Mouse (Mus musculus) ES-Bruce4 (cell line): ENCODE measurements around the gene Nrxn3. TPM values are rescaled to one million over a fixed set of nuclear protein-coding genes. Genes with fewer than 3 reads are reported as not detected.

Source experiments
- H3K27ac ChIP-seq: 2 replicates; pipeline ENCODE4 v1.5.1; 2012; ENCODE audit warnings: low read length, inconsistent platforms; ENCODE audit not compliant: insufficient read depth
- H3K27me3 ChIP-seq: 2 replicates; pipeline ENCODE4 v1.6.1; 2012; ENCODE audit warnings: mild to moderate bottlenecking, low read length, inconsistent platforms; ENCODE audit not compliant: control insufficient read depth, poor library complexity, insufficient read depth, severe bottlenecking
- H3K36me3 ChIP-seq: 2 replicates; pipeline ENCODE4 v1.6.1; 2012; ENCODE audit warnings: inconsistent platforms, mild to moderate bottlenecking, low read length, moderate library complexity; ENCODE audit not compliant: control insufficient read depth, poor library complexity, insufficient read depth, severe bottlenecking
- H3K4me1 ChIP-seq: one replicate; pipeline ENCODE4 v1.8.1; 2011; ENCODE audit warnings: low read length; ENCODE audit not compliant: control insufficient read depth, insufficient read depth
- H3K4me3 ChIP-seq: 2 replicates; pipeline ENCODE4 v1.5.1; 2011; ENCODE audit warnings: low read depth, mild to moderate bottlenecking, low read length
- H3K9ac ChIP-seq: 2 replicates; pipeline ENCODE4 v1.6.1; 2012; ENCODE audit warnings: low read depth, mild to moderate bottlenecking, inconsistent platforms; ENCODE audit not compliant: poor library complexity, severe bottlenecking
- H3K9me3 ChIP-seq: replicated peaks from 2 replicates; pipeline ENCODE4 v1.6.1; 2012; ENCODE audit warnings: mild to moderate bottlenecking, low read length, inconsistent platforms; ENCODE audit not compliant: control insufficient read depth, poor library complexity, insufficient read depth, severe bottlenecking
- CTCF ChIP-seq: IDR thresholded peaks from one replicate; pipeline ENCODE4 v1.8.1; 2011; ENCODE audit warnings: low read depth, low read length
- EP300 ChIP-seq: IDR thresholded peaks from 2 replicates; pipeline ENCODE4 v1.6.1; 2011; ENCODE audit warnings: low read depth, low read length; ENCODE audit not compliant: insufficient read depth
- POLR2A ChIP-seq: IDR thresholded peaks from one replicate; pipeline ENCODE4 v1.8.1; 2011; ENCODE audit warnings: low read length; ENCODE audit not compliant: insufficient read depth
- polyA plus RNA-seq: library from polyadenylated mRNA; stranded (reverse); fragments of >200 nt; gene quantifications from 2 replicates; pipeline ENCODE4 v1.2.4, GENCODE M21; 2011; ENCODE audit warnings: low read depth; ENCODE audit not compliant: missing spikeins, insufficient read depth, insufficient read length

Gene Nrxn3
- polyA plus RNA-seq, 1 experiment: not detected

DNA sequence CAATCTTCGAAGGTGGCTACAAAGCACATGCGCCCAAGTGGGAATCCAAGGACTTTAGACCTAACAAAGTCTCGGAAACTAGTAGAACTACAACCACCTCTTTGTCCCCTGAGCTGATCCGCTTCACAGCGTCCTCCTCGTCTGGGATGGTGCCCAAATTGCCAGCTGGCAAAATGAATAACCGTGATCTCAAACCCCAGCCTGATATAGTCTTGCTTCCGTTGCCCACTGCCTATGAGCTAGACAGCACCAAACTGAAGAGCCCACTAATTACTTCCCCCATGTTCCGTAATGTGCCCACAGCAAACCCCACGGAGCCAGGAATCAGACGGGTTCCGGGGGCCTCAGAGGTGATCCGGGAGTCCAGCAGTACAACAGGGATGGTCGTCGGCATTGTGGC, 1609.1 kb downstream of the Nrxn3 start:
- H3K4me1 ChIP-seq: no peaks in the 10 kb centered on the region
- no peak overlapping the region for H3K27ac ChIP-seq
- no peak overlapping the region for H3K9ac ChIP-seq
- H3K36me3 ChIP-seq: no peaks in the 10 kb centered on the region
- no peaks in the 10 kb centered on the region for H3K27me3 ChIP-seq
- H3K4me3 ChIP-seq: no peak overlapping the region
- no peak for TF ChIP-seq POLR2A
- H3K9me3 ChIP-seq: no peaks in the 10 kb centered on the region

DNA sequence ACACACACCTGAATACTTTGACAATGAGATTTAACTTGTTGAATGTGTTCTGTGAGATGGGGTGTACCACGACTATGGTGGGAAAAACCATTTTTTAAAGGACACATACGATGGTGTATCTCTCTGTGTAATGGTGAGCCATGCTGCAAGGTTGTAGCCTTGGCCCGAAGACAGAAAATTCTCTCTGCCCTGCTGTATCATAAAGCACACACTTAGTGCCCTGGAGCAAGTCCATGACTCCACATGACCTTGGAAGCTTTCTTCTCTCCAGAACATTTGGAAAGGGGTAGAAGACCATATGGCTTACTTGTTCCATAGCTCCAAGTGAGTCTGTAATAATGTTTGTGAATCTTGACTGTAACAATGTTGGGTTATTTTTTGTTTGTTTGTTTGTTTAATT, 1609.8 kb downstream of the Nrxn3 start:
- Histone ChIP-seq H3K4me3 (no peak overlapping the region), H3K27me3 (no peaks in the 10 kb centered on the region), H3K4me1 (no peaks in the 10 kb centered on the region), H3K27ac (no peak overlapping the region), H3K9ac (no peak overlapping the region), H3K36me3 (no peaks in the 10 kb centered on the region), H3K9me3 (no peaks in the 10 kb centered on the region)
- TF ChIP-seq CTCF: no peak
- TF ChIP-seq POLR2A: no peak
- TF ChIP-seq EP300: no peak

DNA sequence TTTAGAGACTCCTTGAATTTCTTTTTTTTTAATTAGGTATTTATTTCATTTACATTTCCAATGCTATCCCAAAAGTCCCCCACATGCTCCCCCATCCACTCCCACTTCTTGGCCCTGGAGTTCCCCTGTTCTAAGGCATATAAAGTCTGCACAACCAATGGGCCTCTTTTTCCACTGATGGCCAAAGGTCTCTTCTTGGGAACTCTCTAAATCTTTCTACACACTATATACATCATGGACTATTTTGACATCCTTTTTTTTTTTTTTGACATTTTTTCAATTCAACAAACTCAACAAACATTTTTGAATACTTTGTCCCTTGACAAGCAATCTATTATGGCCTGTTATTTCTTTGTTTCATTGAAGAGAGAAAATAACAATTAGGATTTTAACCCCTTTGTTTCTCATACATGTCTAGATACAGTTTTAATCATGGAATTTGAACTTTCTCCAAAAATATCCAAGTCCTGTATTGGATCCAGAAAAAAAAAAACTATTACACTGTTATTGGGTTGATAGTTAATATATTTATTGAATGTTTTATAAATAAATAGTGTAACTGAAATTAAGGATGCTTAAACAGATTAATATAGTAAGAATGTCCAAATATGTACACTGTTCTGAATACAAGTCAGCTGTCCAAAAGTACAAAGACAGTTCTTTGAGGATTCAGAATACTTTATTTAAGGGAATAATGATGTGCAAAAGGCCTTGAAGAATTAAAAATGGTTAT, 1615.0 kb downstream of the Nrxn3 start:
- no peaks in the 10 kb centered on the region for H3K9me3 ChIP-seq
- no peak overlapping the region for H3K27ac ChIP-seq
- H3K9ac ChIP-seq: no peak overlapping the region
- H3K4me3 ChIP-seq: no peak overlapping the region
- H3K4me1 ChIP-seq: no peaks in the 10 kb centered on the region
- H3K36me3 ChIP-seq: no peaks in the 10 kb centered on the region
- H3K27me3 ChIP-seq: no peaks in the 10 kb centered on the region
- TF ChIP-seq CTCF (no peak), POLR2A (no peak), EP300 (no peak)

DNA sequence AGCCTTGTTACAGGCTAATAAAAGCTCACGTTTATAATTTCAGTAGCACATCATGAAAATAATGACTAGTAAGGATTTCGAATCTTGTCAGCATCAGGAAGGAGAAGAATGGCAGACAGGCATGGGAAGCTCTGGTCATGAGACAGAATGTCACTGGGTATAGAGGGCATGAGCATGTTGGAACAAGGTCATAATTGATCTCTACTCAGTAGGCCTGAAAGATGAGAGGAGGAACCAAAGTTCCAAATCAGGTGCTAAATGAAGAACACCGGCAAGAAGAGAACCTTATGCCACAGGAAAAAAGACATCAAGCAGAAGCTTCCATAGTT, 1615.5 kb downstream of the Nrxn3 start:
- TF ChIP-seq CTCF (no peak), POLR2A (no peak), EP300 (no peak)
- Histone ChIP-seq H3K36me3 (no peaks in the 10 kb centered on the region), H3K27me3 (no peaks in the 10 kb centered on the region), H3K27ac (no peak overlapping the region), H3K9ac (no peak overlapping the region), H3K4me1 (no peaks in the 10 kb centered on the region), H3K4me3 (no peak overlapping the region), H3K9me3 (no peaks in the 10 kb centered on the region)
